Mouse (Mus musculus) B cell, adult 2 months (primary cell): ENCODE measurements at regions not wholly inside any gene's neighbourhood (a gene's known extent, or its start where the extent isn't known, plus 50 kb on each side); places are given as distances from the start of the nearest gene placed in this dataset.

ENCODE experiments used
- DNase-seq, 2 experiments: peaks; one replicate each; pipeline ENCODE4 v3.0.0; 2022

DNA sequence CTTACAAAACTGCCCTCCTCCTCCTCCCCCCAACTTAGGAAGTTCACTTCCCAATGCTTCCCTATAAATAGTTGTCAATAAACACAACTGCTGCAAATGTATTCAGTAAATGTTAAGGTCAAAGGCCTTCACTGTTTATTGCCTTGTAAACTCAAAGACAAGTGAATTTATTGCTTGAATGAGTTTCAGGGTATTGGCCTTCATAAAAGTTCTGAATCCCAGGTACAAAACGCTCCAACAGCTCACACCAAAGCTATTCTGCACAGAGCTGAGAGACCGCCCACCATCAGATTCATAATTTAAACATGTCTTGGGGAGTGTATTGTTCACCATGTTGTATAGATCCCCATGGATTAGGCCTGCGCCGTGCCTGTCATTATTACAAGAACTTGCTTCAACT is 53.9 kb upstream of the Cdkn3 start:
- DNase-seq = no peak

DNA sequence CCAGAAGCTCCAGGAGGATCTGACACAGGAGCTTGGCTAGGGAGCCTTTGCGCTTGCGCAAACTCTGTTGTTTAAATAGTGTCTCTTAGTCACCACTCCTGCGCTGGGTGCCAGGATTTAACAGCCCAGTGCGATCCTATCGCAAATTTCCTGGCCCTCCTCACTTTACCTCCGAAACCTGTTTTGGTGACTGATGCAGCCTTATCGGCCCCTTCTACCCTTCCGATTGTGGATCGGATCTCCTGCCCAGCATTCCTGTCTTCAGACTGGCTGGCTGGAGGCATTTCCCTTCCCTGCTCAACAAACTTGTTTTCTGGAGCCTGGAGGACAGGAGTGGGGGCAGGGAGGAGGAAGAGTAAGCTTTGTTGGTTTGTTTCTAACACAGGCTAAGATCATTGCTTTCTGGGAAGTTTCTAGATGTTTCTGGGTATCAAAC is 56.0 kb upstream of the Cdkn3 start:
- DNase-seq = no peak

DNA sequence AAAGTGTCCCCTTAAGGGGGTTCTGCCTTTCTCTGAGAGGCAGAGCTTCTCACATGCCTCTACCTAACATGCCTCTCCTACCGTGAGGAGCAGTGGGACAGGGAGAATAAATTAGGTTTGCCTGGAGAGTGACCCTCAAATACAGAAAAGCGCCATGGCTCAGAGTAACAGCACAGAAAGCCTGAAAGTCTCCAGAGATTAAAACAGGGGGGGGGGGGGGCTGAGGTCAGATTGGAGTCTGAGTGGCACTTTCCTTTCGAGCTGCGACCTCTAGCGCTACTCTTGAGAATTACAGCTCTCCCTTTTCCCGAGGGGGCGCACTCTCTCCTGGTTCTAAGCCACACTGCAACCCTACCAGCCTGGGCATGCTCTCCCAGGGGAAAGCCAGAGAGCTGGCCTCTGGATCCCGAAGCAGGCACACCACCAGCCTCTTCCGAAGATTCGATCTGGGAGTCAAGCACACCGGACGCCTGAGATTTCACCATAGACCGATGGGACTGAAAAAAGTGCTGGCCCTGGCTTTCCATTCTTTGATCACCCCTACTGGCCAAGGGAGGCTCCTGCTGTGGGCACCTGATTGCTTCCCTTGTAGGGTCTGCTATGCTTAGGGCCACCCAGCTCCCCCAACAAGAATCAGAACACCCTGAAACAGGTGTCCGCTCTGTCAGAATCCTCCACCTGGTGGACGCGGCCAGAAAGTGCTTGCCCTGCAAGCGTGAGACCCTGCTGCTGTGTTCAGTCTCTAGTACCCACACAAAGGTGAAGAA is 57.5 kb upstream of the Cdkn3 start:
- DNase-seq = peak; percentile 47 to 50

DNA sequence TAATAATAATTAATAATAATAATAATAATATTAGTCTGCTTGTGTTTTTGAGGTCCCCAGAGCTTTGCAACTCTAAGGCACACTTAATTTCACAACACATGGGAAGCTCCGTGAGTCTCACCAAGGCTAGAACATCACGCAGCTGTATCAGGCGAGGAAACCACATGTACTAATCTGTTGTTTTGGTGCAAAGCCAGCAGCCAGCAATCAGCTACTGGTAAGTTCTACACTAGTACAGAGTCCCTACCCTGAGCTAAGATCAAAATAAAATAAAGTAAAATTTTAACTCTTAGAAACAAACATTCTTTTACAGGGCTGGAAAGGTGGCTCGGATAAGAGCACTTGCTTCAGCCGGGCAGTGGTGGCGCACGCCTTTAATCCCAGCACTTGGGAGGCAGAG is 67.8 kb upstream of the Cdkn3 start:
- DNase-seq = no peak

DNA sequence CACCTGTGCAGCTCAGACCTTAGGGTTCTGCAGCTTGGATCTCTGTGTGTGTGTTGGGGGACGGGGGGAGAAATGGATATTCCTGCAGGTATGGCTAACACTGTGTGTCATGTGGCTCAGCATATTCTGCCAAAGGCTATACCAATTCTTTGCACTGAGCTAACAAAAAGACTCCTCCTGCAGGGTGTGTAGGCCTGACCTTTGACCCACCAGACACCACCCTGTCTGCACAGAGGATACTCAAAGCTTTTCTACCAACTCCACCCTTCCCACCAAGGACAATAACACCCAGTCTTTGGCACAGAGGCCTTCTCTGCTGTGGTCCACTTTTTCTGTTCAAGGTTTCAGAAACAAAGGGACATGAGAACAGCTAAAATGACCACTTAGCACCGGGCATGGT is 68.3 kb upstream of the Cdkn3 start:
- no peak for DNase-seq

DNA sequence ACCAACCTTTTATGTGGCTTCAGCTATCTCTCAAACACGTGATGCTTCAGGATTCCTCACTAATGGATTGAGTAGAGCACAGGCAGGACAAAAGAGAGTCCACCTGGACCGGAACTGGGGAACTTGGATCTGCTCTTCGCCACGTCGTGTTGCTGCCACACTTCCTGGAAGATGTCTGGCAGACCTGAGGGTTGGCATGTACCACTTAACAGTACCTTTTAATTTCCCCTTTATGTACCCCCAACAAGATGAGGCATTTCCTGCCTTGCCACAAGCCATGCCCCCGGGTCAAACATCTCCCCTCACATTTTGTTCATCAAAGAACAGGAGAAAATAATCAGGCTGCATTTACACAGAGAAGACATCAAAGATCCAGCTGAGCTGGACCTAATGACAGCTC is 77.6 kb upstream of the Cdkn3 start:
- DNase-seq = no peak

DNA sequence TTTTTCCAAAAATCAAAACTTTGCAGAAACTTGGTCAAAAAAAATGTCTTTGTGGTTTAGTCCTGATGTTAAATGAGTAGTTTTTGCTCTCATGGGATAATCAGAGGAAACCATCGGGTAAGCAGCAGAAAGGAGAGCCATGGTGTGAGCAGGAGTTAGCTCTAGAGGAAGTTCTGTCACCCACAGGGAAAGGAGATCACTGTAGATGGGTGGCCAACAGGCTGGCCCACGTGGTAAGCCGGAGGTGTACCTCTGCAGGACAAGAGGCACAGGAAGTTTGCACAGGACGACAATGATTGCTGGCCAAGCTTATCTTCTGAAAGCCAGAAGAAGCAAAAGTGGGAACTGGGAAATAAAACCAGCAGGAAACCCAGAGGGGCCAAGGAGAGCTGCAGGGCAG is 81.4 kb upstream of the Cdkn3 start:
- DNase-seq = no peak

DNA sequence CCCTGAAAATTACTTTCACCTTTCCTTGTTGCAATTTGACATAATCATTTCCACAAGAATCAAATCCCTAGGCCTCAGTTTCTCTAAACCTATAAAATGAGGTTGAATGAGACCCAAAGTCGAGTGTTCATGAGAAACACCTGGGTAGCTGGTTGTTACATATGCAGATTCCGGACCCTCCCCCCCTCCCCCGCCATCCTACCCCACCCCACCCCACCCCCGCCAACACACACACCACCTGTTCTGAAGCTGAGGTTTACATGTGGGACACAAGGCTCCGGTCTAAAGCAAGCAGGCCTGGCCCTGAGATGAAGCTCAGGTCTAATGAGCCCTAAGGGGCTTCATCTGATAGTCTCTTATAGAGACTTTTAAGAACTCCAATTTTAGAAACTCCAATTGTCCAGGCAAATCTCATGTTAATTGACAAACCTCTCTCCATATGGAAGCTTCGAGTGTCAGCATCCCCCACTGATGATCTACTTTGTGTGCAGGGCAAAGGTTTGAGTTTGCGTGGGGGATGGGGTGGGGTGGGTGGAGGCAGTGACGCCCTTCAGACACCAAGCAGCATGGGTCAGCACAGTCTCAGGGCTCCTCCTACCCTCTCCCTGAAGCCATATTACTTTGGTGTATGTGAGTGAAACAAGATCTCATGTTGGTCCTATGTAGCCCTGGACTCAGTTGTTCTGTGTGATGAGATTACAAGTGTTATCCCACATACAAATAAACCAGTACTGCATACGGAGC is 88.7 kb upstream of the Cdkn3 start:
- DNase-seq = no peak

DNA sequence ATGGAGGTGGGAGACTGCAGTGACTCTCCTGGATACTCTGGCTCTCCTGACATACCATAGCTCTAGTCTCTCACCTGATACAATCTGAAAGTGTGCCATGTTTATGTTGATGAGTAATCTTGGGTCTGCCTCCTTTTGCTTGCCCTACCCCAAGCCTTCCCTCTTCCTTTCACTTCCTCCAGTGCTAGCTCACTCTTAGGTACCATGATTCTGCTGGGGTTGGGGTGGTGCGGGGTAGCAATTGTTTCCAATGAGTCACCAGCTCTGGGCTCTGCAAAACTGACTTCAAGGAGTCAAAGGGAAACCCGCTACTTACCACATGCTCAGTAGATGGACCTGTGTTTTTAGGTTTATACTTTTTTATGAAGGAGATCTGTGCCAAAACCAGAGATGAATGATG is 89.3 kb upstream of the Cdkn3 start:
- DNase-seq = no peak

DNA sequence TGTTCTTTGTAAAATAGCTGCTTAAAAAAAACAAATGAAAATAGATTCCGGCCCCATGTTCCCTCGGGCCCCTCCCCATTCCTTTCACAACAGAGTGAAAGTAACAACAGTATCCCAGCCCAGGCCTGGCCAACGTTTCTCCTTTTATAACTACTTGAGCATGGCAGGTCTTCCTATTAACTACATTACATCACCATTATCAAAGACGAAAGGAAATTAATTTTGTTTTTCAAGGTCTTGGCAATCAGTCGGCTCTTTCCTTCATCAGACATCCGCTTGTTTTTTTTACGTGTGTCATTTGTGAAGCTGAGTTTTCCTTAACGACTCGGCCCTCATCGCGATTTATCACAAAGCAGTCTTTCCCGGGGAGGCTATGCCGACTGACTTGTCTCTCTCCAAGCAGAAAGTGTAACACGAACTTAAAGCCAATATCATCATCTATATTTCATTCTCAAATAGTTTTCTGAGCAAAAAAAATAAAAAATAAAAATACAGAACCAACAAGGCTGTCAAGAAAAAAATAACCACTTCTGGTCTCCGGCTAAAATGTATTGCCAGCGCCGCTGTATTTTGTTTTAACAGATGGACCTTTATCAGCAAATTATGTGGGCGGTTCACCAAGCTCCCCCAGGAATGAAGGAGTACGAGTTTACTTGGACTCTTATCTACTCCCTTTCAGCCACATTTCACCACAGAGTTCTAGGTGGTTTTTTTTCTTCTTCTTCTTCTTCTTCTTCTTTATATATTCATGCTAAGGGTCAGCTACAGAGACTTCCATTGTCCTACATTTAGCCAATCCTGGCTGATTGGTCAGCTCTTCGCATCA is 89.9 kb upstream of the Cdkn3 start:
- DNase-seq = no peak

DNA sequence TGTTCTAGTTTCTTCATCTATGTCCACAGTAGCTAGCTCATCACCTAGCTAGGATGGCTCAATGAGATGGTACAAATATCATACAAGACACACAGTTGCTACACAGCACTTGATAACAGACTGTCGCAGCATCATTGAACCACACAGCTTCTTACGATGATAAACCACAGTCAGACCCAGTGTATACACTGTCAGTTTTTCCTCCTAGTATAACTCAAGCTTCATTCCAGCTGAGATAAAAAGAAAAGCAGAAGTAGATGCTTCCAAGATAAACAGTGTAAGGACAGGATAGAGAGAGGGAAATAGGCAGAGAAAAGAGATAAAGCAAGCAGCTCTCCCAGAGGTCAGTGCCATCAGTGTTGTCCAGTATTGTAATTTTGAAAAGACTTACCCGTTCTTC is 92.1 kb upstream of the Cdkn3 start:
- DNase-seq = no peak

DNA sequence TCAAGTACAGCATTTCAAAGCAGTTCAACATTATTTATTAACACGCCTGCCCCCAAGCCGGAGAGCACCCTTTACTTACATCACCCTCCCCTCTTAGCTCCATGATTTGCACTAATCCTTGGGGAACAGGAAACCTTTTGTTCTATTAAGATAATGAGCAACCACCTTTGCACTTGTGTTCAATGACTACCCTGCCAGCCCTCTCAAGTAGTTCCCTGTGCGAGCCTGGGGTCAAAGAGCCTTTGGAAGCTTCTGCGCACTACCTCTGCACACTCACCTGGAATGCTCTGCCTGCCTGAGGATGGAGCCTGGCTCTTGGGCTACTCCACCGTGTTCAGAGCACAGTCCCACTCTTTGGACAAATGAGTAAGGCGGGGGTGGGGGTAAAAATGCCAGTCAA is 96.0 kb upstream of the Cdkn3 start:
- no peak for DNase-seq

DNA sequence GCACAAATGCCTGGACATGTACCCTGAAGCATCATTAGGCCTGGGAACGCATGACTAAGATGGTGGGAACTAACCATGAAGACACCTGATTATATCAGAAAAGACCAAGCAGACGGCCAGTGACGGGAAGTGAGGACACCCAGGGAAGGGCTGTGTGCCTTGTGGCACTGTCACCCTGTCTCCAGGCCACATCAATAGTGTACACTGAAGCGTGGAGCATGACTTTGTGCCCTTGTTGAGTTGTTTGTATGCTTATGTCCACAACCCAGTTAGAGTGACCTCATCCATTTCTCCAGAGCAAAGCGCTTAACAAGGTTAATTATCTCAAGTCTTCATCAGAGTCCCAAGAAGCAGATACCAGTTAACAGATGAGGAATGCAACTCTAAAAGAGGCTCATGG is 96.8 kb upstream of the Cdkn3 start:
- DNase-seq = no peak

DNA sequence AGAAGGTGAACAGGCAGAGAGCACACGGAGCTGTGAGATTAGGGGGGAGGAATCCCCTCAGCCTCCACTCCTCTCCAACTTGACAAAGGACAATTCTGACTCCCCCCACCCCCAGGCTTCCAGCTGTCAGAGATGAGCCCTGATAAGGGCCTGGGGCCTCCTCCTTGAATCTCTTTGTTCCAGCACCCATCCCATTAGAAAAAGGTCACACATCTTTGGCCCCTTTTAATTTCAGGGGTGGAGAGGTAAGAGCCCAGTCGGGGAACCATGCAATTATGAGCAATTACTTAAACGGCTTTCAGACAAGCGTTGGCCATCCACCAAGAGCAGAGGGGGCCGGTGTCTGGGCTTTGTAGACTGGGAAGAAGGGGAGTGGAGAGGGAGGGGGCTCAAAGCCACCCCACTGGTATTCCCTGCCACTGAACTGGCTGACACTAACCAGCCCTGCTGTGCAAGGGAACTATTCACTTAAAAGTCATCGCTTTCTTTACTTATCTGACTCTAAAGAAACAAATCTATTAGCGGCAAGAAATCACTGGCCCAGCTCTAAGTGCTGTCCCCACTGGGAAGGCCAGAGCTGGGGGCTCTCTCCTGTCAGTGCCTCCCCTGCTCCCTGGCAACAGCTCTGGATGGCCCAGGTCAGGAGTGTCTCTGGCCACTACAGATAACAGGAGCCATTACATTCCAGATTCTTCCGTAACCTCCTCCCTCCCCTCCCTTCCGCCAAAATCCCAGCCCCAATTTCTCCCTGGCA is 98.4 kb upstream of the Cdkn3 start:
- no peak for DNase-seq

DNA sequence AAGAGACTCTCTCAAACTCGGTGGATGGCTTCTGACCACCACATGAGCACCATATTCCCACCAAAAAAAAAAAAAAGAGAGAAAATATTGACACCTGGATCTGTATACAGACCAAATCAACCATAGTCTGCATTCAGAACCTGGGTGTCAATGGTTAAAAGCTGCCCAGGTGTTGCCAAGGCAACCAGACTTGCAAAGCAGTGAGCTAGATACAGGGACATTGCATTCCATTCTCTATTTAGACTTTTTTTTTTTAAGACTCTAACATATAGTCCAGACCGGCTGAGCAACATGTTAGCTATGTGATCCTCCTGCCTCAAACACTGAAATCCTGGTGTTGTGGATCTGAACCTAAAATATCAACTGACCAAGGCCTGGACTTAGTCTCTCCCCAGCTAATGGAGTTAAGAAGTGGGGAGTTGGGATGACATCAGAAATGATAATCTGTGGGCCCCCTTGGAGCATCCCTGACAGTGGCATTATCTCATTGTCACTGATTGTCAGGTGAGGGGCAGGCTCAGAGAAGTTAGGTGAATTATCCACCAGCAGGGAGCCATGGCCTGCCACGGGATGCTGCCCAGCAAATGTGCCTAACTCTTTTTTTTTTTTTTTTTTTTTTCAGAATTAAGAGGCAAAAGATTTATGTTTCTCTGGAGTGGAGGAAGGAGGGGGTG is 99.1 kb upstream of the Cdkn3 start:
- DNase-seq = no peak

DNA sequence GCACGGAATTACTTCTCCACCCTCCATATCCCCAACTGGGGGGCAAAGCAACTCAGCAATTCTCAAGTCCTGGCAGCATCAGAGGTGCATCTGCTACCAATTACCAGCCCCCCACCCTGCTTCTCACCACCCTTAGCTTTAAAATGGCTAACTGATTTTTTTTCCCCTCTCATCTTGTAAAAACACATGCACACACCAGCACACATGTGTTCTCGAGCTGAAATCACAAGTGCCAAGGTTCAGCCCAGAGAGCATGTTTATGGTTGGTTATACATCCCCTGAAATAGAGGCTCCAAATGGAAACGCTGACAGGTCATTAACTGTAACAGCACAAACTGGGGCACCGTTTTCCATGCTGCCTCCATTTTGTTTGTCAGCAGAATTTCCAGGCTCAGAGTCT is 101.0 kb upstream of the Cdkn3 start:
- no peak for DNase-seq

DNA sequence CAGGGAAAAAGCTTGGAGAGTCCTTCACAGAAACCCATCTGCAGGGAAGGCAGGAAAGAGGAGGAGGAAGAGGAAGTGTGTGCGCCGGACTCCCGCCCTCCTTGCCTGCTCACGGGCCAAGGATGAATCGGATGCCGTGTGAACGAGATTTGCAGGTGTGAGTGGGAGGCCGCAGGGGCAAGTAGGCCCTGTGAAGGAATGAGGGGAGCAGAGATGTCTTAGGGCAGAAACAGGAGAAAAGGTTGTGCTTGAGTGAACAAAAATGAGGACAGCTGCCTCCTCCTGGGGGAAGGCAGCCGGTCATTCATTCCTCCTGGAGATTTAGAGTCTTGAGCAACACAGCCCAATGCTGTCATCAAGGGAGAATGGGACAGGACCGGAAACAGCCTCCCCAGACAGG is 104.1 kb upstream of the Cdkn3 start:
- DNase-seq = no peak

DNA sequence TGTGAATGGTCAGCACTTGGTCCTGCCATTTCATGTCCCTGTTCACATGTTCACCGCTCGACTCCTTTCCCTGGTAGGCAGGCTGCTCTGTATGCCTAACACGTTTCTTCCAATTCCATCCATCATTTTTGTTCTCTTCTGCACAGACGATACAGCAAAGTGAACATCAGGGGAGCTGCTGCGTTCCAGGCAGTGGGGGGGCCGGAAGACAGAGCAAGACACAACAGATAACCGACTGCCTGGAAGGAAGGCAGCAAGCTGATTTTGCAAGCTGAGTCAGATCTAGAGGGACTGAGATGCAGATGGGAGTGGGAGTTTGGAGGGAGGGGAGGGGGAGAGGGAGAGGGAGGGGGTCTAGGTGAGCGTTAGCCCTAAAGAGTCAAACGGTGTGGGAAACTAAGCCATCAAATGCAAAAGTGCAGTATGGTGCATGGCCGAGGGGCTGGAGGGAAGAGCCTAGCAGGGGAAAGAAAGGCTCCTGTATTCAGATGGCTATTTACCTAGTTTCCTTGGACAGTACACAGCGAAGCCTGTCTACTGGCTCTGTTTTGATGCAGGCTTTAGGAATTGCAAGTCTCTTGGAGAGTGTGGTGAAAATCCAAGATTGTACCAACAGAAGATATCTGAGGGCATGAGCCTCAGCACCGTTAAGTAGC is 112.9 kb upstream of the Cdkn3 start:
- no peak for DNase-seq

DNA sequence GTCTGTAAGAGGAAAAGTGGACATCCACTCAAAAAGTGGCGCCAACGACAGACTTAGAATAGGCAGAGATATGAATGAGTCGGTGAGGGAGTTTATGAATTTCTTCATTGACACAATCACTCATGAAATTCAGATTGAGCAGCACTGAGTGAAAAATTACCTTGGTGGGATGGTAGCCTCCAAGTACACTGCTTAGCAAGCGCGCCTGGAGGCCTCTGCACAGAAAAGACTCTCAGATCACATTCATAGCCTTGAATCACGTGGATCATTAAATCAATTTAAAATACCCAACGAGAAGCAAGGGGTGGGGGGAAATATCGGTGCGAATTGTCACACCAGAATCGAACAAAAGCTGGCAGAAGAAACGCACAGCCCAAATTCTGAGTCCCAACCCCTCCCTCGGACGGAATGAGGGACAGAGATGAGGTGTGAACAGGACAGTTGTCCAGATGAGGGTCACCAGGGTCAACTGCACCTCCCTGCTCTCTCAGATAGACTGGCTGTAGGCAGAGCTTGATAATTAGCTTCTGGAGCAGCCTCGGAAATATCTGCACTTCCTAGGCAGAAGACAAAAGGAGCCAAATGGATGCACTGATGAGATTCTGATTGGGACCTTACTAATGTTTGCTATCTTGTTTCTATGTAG is 113.5 kb upstream of the Cdkn3 start:
- no peak for DNase-seq

DNA sequence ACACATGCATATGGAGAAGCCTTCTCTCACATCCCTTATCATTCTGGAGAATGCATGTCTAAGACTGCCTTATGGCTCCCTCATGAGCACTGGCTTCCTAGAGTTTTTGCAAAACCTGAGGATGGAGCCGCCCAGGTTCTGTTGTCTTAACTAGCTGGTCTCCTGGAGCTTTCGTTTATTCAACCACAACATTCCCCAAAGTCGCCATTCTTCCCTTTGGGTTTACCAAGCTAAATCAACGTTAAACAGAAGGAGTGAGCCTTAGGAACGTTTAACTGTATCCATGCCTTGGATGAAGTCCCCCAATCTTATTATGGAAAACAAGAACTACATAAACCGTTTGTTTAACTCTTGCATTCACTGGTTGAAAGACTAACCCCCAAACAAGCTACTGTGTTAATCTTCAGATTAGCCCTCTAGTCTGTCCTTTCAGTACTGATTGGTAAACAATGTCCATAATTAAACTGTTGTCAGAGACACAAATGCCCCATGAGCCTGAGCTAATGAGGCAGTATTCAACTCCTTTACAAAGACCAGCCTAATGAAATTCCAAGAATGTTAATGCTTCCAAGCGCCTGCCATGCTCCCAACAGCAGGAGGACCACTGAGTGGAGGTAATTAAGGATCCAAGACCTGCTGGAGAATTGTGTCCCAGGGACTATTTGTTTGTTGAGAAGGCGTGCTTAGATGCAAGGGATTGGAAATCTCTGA is 121.1 kb upstream of the Cdkn3 start:
- no peak for DNase-seq

DNA sequence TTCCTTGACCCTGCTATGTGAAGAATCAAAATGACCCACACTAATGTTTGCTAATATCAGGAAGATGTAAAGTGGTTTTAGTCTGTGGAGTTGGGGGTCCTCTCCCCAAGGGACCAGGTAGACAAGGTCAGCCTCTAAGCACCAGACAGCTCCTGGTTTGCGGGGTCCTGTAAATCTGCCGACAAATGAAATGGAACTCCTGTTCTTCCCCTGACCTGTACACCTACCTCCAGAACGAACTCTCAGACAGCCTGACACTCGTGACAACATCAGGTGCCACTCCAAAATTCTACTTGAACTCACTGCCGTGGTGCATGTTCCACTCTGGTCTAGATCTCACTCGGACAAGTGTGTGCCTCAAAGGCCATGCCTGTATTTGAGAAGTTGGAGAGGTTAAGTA is 121.8 kb upstream of the Cdkn3 start:
- DNase-seq = no peak
